Mouse (Mus musculus): ENCODE measurements around the gene Ces1a. TPM values are rescaled to one million over a fixed set of nuclear protein-coding genes. Genes with fewer than 3 reads are reported as not detected.

The Ces1a gene
- polyA plus RNA-seq, 1 experiment from 2014 or later = not detected

DNA sequence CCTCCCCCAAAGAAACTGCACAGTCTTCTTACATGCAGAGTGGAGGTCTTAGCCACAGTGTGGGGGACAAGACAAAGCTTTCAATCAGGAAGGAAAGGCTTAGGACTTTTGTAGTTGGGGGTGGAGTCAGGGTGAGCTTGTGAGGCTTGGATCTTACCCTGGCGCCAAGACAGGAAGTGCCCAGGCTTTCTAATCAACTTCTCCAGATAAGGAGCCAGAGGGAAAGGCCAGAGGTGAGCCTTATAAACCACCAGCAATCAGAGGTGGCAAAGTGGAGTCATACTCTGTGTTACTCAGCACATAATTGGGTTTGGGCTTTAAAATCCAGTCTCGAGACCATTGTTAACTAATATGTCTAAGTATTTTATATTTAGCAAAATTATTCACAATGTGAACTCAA, 7.2 kb upstream of the Ces1a start:
- H3K9ac ChIP-seq (ENCODE audit: low read length) = no peak overlapping the region
- no peaks in the 10 kb centered on the region for H3K4me1 ChIP-seq (ENCODE audit: control insufficient read depth, insufficient read depth, low read length)
- no peak for ATAC-seq (ENCODE audit: insufficient read depth, low FRiP score)
- no peaks in the 10 kb centered on the region for H3K9me3 ChIP-seq (replicated peaks; ENCODE audit: control insufficient read depth, low read length)
- H3K4me3 ChIP-seq (replicated peaks; ENCODE audit: low read length) = no peak overlapping the region
- H3K36me3 ChIP-seq (ENCODE audit: control insufficient read depth, insufficient read depth, low read length) = no peaks in the 10 kb centered on the region
- no peak overlapping the region for H3K4me2 ChIP-seq (ENCODE audit: low read depth, low read length)
- no peak overlapping the region for H3K27ac ChIP-seq (ENCODE audit: low read length)
- WGBS = 38% methylated on average over 2 of the region's 2 CpGs
- H3K27me3 ChIP-seq (ENCODE audit: control insufficient read depth, insufficient read depth, low read length) = no peaks in the 10 kb centered on the region

DNA sequence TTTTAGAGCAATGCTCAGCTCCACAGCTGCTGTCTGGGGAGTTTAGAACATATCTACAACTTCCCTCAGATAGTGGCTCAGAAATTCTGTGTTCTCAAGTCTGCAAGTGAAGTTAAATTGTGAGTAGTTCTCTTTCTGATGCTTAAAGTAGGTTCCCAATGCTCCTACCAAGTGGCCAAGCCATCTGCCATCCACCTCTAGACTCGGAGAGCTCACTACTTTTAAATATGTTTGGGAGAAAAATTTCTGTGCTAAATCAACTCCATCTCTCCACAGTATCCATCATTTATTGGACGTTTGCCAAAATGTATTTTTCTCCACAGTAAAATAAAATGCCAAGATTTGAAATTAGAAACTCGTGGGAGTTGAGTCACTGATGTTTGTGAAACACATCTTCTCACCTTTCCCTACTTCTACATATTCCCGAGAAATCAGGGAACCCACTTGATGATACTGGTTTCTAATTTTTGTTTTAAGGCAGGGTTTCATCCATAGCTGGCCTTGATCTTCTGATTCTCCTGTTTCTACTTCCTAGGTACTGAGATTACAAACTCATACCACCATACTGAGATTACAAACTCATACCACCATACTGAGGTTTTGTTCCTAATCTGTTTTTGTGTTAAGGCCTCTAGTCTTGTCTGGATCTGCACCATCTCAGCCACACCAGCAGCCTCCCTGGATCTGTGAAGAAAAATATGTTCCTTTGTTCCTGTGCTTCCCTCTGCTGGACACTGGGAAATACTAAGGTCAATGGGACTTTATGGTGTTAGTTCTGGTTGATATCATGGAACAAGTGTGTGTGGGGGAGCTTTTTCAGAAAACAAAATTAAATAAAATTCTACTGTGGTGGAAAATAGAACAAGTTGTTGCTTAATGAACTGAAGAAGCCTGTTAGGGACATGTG, 771 bp upstream of the Ces1a start:
- no peaks in the 10 kb centered on the region for H3K4me1 ChIP-seq (ENCODE audit: control insufficient read depth, insufficient read depth, low read length)
- no peak for ATAC-seq (ENCODE audit: insufficient read depth, low FRiP score)
- no peaks in the 10 kb centered on the region for H3K9me3 ChIP-seq (replicated peaks; ENCODE audit: control insufficient read depth, low read length)
- no peak overlapping the region for H3K27ac ChIP-seq (ENCODE audit: low read length)
- no peak overlapping the region for H3K9ac ChIP-seq (ENCODE audit: low read length)
- H3K36me3 ChIP-seq (ENCODE audit: control insufficient read depth, insufficient read depth, low read length) = no peaks in the 10 kb centered on the region
- H3K27me3 ChIP-seq (ENCODE audit: control insufficient read depth, insufficient read depth, low read length) = no peaks in the 10 kb centered on the region
- WGBS = 49% methylated on average over 4 of the region's 4 CpGs
- no peak overlapping the region for H3K4me3 ChIP-seq (replicated peaks; ENCODE audit: low read length)
- H3K4me2 ChIP-seq (ENCODE audit: low read depth, low read length) = no peak overlapping the region

DNA sequence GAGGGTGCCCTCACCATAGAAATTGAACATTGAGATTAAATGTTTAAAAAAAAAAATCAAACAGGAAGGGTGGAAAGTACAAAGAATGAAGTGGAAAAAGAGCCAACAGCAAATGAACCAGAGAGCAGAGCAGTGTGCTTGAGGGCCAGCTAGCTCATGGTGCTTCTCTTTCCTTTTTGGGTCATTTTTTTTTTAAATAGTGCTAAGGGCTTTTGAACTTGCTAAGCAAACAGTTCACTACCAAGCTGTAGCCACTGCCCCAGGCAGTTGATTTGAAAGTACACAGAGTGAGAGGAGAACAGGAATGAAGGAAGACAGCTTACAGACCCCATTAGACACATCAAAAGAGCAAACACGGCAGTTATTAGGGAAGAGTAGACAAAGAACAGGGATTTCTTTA, 4.9 kb downstream of the Ces1a start:
- no peak overlapping the region for H3K27ac ChIP-seq (ENCODE audit: low read length)
- WGBS = 20% methylated on average over 1 of the region's 1 CpGs
- no peaks in the 10 kb centered on the region for H3K9me3 ChIP-seq (replicated peaks; ENCODE audit: control insufficient read depth, low read length)
- H3K27me3 ChIP-seq (ENCODE audit: control insufficient read depth, insufficient read depth, low read length) = no peaks in the 10 kb centered on the region
- H3K4me3 ChIP-seq (replicated peaks; ENCODE audit: low read length) = no peak overlapping the region
- no peak overlapping the region for H3K4me2 ChIP-seq (ENCODE audit: low read depth, low read length)
- H3K9ac ChIP-seq (ENCODE audit: low read length) = no peak overlapping the region
- H3K36me3 ChIP-seq (ENCODE audit: control insufficient read depth, insufficient read depth, low read length) = no peaks in the 10 kb centered on the region
- H3K4me1 ChIP-seq (ENCODE audit: control insufficient read depth, insufficient read depth, low read length) = no peaks in the 10 kb centered on the region
- ATAC-seq (ENCODE audit: insufficient read depth, low FRiP score) = no peak

GRCm38 (mm10) chr8:93040776-93041567, 7.0 kb downstream of the Ces1a start:
- H3K36me3 ChIP-seq (ENCODE audit: control insufficient read depth, insufficient read depth, low read length) = no peaks in the 10 kb centered on the region
- no peak for ATAC-seq (ENCODE audit: insufficient read depth, low FRiP score)
- H3K4me2 ChIP-seq (ENCODE audit: low read depth, low read length) = no peak overlapping the region
- no peaks in the 10 kb centered on the region for H3K4me1 ChIP-seq (ENCODE audit: control insufficient read depth, insufficient read depth, low read length)
- H3K27ac ChIP-seq (ENCODE audit: low read length) = no peak overlapping the region
- no peak overlapping the region for H3K9ac ChIP-seq (ENCODE audit: low read length)
- WGBS = 84% methylated on average over 4 of the region's 4 CpGs
- H3K9me3 ChIP-seq (replicated peaks; ENCODE audit: control insufficient read depth, low read length) = no peaks in the 10 kb centered on the region
- no peaks in the 10 kb centered on the region for H3K27me3 ChIP-seq (ENCODE audit: control insufficient read depth, insufficient read depth, low read length)
- H3K4me3 ChIP-seq (replicated peaks; ENCODE audit: low read length) = no peak overlapping the region

GRCm38 (mm10) chr8:93040256-93040655, 7.7 kb downstream of the Ces1a start:
- H3K4me1 ChIP-seq (ENCODE audit: control insufficient read depth, insufficient read depth, low read length) = no peaks in the 10 kb centered on the region
- no peaks in the 10 kb centered on the region for H3K27me3 ChIP-seq (ENCODE audit: control insufficient read depth, insufficient read depth, low read length)
- no peaks in the 10 kb centered on the region for H3K36me3 ChIP-seq (ENCODE audit: control insufficient read depth, insufficient read depth, low read length)
- WGBS = 70% methylated on average over 2 of the region's 2 CpGs
- no peak overlapping the region for H3K9ac ChIP-seq (ENCODE audit: low read length)
- H3K4me3 ChIP-seq (replicated peaks; ENCODE audit: low read length) = no peak overlapping the region
- no peak overlapping the region for H3K27ac ChIP-seq (ENCODE audit: low read length)
- no peaks in the 10 kb centered on the region for H3K9me3 ChIP-seq (replicated peaks; ENCODE audit: control insufficient read depth, low read length)
- no peak overlapping the region for H3K4me2 ChIP-seq (ENCODE audit: low read depth, low read length)
- no peak for ATAC-seq (ENCODE audit: insufficient read depth, low FRiP score)

DNA sequence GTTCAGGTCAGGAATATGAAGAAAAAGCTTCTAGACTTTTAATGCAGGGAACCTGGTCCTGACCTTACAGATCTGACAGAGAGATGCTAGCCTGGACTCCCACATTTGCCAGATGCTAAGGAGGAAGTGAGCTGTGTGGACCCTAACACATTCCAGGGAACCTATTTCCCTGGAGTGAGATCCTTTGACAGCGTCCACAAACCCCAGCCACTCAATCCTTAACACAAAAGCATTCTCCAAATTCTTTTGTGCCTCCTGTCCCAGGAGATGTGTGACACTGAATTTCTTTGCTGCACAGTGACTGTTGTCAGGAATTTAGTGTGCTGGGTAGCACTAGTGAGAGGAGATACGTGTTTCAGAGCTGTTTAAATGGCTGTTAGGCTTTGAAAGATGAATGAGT, 9.2 kb downstream of the Ces1a start:
- no peak overlapping the region for H3K4me3 ChIP-seq (replicated peaks; ENCODE audit: low read length)
- 9% methylated on average over 2 of the region's 2 CpGs for WGBS

GRCm38 (mm10) chr8:93030664-93031063, 17.3 kb downstream of the Ces1a start:
- no peaks in the 10 kb centered on the region for H3K4me1 ChIP-seq (ENCODE audit: control insufficient read depth, insufficient read depth, low read length)
- no peaks in the 10 kb centered on the region for H3K9me3 ChIP-seq (replicated peaks; ENCODE audit: control insufficient read depth, low read length)
- H3K27me3 ChIP-seq (ENCODE audit: control insufficient read depth, insufficient read depth, low read length) = no peaks in the 10 kb centered on the region
- no peak overlapping the region for H3K27ac ChIP-seq (ENCODE audit: low read length)
- 77% methylated on average over 2 of the region's 2 CpGs for WGBS
- no peak overlapping the region for H3K4me2 ChIP-seq (ENCODE audit: low read depth, low read length)
- no peaks in the 10 kb centered on the region for H3K36me3 ChIP-seq (ENCODE audit: control insufficient read depth, insufficient read depth, low read length)
- H3K9ac ChIP-seq (ENCODE audit: low read length) = no peak overlapping the region
- H3K4me3 ChIP-seq (replicated peaks; ENCODE audit: low read length) = no peak overlapping the region
- no peak for ATAC-seq (ENCODE audit: insufficient read depth, low FRiP score)

More for the DNA sequence above, 9.2 kb downstream of the Ces1a start:
- Histone ChIP-seq H3K4me1 (ENCODE audit: control insufficient read depth, insufficient read depth, low read length) (no peaks in the 10 kb centered on the region), H3K36me3 (ENCODE audit: control insufficient read depth, insufficient read depth, low read length) (no peaks in the 10 kb centered on the region), H3K27me3 (ENCODE audit: control insufficient read depth, insufficient read depth, low read length) (no peaks in the 10 kb centered on the region), H3K4me2 (ENCODE audit: low read depth, low read length) (no peak overlapping the region), H3K27ac (ENCODE audit: low read length) (no peak overlapping the region), H3K9ac (ENCODE audit: low read length) (no peak overlapping the region), H3K9me3 (replicated peaks; ENCODE audit: control insufficient read depth, low read length) (no peaks in the 10 kb centered on the region)
- no peak for ATAC-seq (ENCODE audit: insufficient read depth, low FRiP score)

DNA sequence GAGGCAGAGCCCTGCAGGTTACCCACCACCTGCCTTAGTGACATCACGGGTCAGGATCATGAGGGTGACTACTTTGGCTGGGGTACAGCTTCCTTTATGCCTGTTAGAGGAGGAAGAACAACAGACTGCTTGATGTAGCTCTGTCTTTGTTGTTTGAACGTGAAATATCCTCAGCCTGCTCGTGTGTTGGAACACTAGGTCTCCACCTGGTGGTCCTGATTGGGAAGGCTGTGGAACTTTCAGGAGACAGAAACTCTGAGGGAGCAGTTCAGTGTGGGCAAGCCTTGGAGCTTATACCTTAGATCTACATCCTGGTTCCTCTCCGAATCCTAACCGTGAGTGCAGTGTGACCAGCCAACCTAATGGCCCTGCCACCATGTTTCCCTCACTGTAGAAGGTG, 26.3 kb downstream of the Ces1a start:
- H3K4me2 ChIP-seq (ENCODE audit: low read depth, low read length) = no peak overlapping the region
- no peaks in the 10 kb centered on the region for H3K9me3 ChIP-seq (replicated peaks; ENCODE audit: control insufficient read depth, low read length)
- no peak overlapping the region for H3K27ac ChIP-seq (ENCODE audit: low read length)
- H3K4me3 ChIP-seq (replicated peaks; ENCODE audit: low read length) = no peak overlapping the region
- no peaks in the 10 kb centered on the region for H3K36me3 ChIP-seq (ENCODE audit: control insufficient read depth, insufficient read depth, low read length)
- 61% methylated on average over 5 of the region's 5 CpGs for WGBS
- H3K9ac ChIP-seq (ENCODE audit: low read length) = no peak overlapping the region
- H3K27me3 ChIP-seq (ENCODE audit: control insufficient read depth, insufficient read depth, low read length) = no peaks in the 10 kb centered on the region
- no peaks in the 10 kb centered on the region for H3K4me1 ChIP-seq (ENCODE audit: control insufficient read depth, insufficient read depth, low read length)
- ATAC-seq (ENCODE audit: insufficient read depth, low FRiP score) = no peak

- Histone ChIP-seq H3K27ac (ENCODE audit: low read length) (no peak overlapping the region), H3K4me2 (ENCODE audit: low read depth, low read length) (no peak overlapping the region), H3K9me3 (replicated peaks; ENCODE audit: control insufficient read depth, low read length) (no peaks in the 10 kb centered on the region), H3K9ac (ENCODE audit: low read length) (no peak overlapping the region), H3K4me3 (replicated peaks; ENCODE audit: low read length) (no peak overlapping the region), H3K27me3 (ENCODE audit: control insufficient read depth, insufficient read depth, low read length) (no peaks in the 10 kb centered on the region), H3K36me3 (ENCODE audit: control insufficient read depth, insufficient read depth, low read length) (no peaks in the 10 kb centered on the region), H3K4me1 (ENCODE audit: control insufficient read depth, insufficient read depth, low read length) (no peaks in the 10 kb centered on the region)
- 39% methylated on average over 4 of the region's 4 CpGs for WGBS
- no peak for ATAC-seq (ENCODE audit: insufficient read depth, low FRiP score)
These were observed 33.7 kb downstream of the Ces1a start for GRCm38 (mm10) chr8:93014300-93014699.

Measured in stomach, embryonic 16.5 days (tissue).